Mouse (Mus musculus) skeletal muscle tissue, adult 2 months (tissue): Measurements from ENCODE around the gene Cox4i1.
A peak's percentile ranks its signal among the peaks of the same experiment; 100 is the strongest.

Experiments used
- DNase-seq: peaks from one replicate; pipeline ENCODE4 v3.0.0-alpha.2; 2012; ENCODE audit warnings: low read depth, low spot score

Gene Cox4i1

DNA sequence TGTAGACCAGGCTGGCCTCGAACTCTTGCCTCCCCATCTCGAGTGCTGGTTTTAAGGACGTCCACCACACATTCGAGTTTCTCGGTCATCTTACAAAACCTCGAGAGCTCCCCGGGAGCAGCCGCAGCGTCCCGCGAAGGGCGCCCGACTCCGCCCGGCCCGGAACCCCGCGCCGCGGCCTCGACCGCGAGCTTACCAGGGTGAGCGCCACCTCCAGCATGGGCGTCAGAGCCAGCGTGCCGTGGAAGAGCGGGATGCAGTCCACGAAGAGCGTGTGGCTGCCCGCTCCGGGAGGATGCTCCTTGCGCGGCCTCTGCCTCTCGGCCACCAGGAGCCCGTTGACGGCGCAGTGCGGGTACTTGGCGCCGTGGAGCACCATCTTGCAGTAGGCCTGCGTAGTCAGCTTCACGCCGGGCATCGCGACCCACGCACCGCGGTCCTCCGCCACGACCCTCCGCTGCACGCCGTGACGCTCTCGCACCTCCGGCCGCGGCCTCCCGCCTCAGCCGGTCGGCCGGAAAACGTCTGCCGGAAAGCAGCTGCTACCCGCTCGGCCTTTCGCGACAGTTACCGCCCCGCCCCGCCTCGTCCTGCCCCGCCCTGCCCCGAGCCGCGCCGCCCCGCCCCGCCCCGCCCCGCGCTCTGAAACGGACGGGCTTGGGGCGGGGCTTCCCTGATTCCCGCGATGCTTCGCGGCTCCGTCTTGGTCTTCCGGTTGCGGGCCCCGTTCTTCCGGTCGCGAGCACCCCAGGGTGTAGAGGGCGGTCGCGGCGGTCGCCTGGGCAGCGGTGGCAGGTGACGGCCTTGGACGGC, at the start of gene Cox4i1, which contains the start of gene Gm27021:
Gene Cox4i1, plus strand, starts transcription at position 662 of the 813 bp plus-strand sequence.
Gene Gm27021, minus strand, starts transcription at position 519 of the 813 bp plus-strand sequence.
- peak; percentile 92 for DNase-seq

DNA sequence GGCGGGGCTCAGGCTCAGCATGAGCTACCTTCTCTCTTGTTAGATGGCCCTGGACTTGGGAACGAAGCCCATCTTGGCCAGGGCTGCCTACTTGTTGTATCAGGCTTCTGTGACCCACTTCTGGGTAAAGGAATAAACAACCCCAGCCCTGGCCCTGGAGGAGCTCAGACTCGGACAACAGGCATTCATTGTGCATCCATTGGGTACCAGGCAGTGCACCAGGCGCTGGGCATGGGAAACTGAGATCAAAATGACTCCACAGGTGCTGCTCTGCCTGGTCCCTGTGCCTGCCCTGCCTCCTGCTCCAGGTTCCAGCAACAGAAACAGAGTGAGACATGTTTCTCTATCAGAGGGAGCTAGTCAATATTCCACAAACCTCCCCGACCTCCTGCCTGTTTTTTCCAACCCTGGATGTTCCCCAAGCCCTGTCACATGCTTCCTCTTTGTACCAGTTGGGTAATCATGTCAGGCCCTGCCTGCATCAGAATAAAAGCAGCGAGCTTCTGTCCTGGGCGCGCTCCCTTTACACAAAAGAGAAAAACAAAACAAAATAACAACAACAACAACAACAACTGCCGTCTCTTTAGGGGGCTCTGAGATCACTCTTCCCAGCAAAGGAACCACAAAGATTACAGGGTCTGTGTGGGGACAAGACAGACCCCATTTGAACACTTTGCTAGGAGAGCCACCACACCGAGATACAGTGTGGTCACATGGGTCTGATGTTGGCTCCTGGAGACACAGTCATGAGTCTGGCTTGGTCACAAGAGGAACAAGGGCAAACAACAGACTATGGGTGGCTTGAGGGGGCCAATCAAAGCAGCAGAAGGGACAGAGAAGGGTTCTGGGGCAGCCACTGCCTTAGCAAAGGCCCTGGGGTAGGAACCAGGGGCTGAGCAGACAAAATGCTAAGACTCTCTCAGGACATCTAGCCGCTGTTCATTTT, 48.5 kb upstream of the Cox4i1 start:
- DNase-seq: no peak

DNA sequence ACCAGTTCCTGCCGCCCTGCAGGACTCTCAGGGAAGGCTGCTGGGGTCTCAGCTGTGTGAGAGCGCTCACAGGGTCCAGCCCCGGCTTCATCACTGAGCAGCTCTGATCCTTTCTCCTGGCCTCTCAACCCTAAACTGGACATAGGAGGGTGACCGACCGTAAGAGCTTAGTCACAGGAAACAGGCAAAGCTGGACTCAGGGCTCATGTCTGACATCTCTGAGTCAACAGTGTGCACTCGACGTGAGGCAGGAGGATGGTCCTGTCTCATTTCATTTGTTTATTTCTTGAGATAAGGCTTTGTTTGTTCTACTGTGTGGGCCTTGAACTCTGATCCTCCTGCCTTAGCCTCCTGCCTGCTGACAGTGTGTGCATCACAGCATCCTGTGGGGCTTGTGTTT, 47.6 kb upstream of the Cox4i1 start:
- no peak for DNase-seq

DNA sequence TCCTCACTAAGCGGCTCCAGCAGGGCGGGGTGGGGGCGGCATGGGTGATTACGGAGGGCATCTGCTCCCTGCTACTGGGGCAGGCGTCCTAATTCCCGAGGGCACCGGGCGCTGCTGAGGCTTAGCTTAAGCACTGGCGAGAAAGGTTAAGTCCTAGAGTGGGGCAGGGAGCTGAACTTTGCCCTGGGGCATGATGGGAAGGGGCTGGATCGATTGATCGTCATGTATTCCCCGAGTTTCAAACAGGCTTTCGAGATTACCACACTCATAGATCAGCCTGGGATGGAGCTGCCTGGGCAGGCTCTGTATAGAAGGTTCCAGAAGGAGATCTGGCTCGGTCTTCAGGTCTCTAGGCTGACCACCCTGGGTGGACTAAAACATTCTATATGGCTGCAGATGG, 45.9 kb upstream of the Cox4i1 start:
- DNase-seq: no peak

DNA sequence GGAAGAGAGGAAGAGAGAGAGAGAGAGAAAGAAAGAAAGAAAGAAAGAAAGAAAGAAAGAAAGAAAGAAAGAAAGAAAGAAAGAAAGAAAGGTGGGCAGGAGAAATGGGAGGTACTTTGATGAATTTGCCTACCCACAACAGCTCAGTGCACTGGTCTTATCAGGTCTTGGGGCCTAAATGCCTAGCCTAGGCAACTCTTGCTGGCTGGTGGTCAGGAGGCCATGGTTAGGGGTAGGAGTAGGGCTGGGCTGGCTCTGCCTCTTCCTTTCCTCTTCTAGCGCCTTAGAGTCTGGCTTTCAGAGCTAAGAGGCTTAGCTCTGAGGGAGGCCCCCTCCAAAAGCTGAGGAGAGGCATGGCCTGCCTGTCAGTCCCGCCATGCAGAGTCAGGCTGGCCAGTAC, 44.4 kb upstream of the Cox4i1 start:
- DNase-seq: no peak

DNA sequence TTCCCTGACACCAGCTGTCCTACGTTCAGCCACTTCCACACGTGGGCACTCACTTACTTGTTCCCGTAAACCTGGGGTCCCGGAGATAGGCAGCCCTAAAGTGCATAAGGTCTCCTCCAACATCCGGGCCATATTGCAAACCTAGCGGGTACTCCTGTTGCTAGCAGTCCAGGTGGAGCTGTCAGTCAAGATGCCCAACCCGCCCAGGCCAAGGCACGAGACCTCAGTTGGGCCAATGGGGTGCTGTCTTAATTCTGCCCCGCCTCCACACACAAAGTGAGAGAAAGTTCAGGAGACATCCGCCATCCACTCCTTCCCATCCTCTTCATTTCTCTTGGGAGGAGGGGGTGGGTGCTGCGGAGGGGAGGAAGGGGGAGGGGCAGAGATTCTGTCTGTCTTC, 41.6 kb upstream of the Cox4i1 start:
- no peak for DNase-seq

DNA sequence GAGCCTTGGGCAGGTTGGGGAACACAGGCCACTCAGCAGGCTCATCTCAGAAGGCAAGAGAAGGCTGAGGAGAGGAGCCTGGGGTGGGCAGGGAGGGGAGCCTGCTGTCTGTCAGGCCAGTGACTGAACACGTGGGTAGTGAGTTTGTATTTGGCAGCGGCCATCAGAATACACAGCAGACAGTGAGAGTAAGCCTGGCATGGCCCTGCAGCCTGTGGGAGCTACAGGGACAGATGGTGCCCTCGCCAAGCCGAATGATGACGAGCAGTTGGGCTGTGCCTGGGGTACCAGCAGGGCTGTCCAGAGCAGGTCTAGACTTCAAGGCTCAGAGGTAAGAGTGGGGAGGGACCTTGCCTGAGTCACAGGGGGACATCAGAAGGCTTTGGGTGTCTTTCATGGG, 40.7 kb upstream of the Cox4i1 start:
- DNase-seq: no peak

DNA sequence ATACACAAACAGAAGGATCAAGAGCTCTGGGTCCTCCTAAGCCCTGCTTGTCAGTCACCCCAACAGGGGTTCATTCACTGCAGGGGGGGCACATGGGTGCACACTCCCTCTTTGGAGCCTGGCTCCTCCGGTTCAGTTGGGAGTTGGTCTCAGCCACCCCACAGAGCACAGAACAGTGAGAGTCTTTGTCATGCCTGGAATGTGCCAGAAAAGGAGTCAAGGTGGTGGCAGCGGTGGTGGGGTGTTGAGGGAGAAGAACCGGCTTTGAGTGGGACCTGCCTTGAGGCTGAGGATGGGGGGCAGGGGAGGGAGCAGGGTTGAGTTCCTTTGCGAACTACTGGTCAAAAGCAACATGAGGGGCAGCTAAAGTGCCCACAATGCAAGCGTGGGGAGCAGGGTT, 38.0 kb upstream of the Cox4i1 start:
- DNase-seq: no peak

DNA sequence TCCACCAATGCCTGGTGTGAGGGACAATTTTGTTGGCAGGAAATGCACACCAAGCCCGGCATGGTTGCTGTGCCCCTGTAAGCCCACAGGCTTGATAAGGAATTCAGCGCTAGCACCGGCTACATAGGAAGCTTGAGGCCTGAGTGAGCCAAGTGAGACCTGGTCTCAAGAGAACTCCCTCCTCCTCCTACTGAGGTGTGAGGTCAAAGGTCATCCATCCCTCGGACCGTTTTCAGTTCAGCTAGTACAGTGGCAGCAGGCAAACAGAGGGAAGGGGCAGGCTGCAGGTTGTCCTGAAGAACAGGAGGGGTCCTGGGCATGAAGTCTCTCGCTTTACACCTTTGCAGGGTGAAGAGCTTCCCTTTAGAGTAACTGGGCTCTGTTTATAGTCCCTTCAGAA, 37.2 kb upstream of the Cox4i1 start:
- DNase-seq: no peak

DNA sequence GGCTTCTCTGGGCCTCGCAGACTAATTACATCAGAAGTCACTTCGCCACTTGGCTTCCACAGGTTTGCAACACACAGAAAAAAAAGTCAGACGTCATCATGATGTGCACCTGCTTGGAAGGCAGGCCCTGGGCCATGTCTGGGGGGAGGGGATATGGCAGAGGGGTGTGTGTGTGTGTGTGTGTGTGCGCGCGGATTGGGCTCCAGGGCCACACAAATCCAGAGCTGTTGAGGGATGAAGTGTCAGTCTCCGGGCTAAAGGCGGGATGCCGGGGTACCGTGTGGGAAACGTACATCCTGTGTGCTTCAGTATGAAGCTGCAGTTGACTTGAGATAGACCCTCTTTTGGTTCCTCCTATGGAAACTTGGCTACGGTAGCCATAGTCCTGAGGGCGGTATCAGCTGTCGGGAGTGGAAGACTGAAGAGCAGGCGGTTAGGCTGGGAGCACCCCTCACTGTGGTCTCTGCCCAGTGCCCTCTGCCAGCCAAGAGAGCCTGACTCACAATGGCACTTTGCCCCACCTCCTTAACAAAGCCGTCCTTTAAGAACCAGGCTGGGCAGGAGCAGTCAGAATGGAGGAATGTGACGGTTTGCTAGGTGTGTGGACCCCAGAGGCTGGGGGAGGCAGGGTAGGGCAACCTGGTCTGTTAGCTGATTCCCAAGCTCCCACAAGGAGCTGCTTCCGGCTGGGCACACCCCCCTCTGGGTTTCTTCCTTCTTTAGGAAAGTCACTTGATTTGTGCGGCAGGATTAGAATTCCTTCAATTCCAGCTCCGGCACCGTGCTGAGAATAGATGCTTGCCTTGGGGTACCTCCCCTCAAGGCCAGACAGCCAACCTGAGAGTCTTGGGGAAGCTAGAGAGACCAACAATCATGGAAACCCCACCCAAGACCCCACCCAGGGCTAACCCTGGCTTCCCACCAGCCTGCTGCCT, 36.3 kb upstream of the Cox4i1 start:
- no peak for DNase-seq

DNA sequence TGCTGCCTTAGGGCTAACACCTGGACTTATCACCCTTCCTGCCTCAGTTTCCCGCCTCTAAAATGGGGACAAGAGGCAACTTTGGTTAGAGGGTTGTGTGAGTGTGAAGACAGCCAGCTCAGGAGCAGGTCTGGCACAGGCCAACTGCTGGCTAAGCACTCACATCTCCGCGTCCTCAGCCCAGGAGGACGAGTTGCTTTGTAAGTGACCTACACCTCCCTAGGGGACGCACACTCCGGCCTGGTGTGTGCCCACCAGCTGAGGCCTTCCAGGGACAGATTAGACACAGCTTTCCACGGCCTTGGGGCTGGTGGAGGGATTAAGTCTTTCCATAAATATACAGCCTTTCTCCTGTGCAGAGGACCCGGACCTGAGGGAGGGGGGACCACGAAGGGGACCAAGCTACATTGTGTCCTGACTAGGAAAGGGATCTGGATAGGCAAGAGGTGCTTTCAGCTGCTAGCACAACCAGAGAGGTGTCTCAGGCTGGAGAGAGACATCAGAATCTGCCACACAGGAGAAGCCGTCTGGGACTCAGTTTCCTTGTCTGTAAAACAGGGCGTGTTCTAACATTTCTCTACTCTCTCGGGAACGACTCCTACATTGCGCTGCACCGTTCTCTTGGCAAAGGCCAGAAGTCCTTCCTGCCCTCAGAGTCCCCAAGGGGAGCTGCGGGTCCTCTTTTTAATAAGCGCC, 34.9 kb upstream of the Cox4i1 start:
- DNase-seq: no peak

DNA sequence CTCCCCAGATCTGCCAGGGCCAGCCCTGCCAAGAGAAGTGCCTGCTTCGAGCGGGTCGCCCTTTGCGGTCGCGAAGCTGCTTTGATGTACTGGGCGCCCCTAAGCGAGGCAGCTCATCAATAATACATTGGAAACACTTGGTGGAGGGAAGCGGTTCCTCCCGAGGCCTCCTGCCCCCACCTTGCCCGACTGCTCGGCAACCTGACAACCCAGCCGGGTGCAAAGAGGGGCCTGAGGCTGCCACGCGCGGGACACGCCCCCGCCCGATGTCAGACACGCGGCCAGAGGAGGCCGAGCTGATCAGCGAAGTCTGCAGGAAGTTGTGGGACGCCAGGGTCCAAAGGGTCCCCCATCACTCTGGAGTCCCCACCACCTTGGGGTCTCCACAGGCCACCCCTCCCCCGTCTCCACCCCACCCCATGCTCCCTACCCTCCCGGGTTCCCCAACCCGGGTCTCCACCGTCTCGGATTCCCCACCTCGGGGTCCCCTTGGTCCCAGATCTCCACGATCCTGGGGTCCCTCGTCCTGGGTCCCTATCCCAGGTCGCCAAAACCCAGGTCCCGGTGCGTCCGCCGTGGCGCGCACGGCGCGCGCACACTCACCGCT, 34.3 kb upstream of the Cox4i1 start:
- DNase-seq: no peak

DNA sequence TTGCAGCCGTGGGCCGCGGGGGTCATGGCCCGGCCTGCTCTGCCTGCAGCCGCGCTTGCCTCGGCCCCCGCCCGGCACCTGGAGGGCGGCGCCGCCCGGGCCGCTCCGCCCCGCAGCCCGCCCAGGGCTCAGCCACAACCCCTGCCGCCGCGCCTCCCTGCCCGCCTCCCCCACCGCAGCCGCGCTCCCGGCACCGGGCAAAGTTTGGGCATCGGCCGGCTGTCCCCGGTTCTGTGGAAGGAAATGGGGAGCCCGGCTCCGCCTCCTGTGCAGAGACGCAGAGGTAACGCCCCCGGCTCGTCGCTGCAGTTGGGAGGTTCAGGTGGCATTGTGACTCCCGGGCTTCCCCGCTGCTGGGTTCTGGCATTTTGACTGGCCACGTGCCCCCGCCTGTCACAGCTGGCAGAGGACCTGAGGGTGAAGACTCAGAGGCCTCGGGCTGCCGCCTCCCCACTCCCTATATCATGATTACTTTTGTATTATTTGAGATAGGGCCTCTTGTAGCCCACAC, 33.6 kb upstream of the Cox4i1 start:
- DNase-seq: peak; percentile 34

DNA sequence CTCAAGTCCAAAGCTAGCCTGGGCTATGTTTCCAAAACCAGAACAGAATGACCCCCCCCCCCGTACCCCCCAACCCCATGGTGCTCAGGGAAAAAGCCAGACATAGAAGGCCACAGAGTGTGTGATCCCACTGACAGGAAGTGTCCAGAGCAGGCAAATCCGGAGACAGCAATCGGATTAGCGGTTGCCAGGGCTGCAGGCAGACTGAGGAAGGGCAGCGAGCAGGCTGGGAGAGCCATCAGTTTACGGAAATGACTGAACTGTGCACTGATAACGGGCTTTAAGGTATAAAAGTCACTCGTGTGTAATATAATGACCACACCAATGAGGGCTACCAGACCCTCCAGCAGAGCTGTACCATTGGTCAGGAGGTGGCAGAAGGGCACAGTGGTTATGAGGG, 26.8 kb upstream of the Cox4i1 start:
- DNase-seq: no peak

DNA sequence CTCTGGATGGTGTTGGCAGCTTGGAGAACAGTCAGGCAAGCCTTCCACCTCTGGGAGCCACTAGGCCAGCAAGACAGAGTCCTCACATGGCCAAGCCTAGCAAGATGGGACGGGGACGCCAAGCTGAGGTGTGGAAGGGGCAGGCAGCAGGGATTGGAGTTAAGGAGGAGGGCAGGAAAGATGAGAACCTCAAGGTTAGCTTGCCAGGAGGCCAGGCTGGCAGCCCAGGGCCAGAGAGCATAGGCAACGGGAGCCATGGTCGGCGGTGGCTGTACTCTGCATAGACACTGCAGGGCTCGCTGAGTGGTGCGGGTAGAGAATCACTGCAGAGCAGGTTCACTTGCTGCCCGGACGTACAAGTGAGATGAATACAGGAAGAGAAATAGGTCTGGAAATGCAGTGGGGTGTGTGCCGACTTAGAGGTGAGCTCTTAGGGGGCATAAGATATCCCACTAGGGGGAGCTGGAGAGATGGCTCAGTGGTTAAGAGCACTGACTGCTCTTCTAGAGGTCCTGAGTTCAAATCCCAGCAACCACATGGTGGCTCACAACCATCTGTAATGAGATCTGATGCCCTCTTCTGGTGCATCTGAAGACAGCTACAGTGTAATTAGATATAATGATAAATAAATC, 25.9 kb upstream of the Cox4i1 start:
- DNase-seq: peak; percentile 25

DNA sequence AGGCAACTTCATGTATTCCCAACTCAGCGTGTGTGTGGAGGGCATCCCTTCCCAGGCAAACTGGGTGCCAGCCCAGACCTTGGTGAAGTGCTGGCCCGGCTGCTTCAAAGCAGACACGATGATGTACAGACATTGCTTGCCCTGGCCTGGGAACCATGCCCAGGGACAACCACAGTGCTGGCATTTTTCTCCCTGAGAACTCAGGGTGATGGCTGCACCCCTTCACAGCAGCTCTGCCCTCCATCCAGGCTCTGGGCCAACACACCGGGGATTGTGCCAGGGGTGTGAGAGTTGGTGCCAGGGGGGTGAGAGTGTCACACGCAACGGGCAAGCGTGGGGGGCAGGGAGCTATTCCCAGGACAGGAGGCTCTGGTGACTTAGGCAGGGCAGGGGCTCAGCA, 23.4 kb upstream of the Cox4i1 start:
- no peak for DNase-seq

DNA sequence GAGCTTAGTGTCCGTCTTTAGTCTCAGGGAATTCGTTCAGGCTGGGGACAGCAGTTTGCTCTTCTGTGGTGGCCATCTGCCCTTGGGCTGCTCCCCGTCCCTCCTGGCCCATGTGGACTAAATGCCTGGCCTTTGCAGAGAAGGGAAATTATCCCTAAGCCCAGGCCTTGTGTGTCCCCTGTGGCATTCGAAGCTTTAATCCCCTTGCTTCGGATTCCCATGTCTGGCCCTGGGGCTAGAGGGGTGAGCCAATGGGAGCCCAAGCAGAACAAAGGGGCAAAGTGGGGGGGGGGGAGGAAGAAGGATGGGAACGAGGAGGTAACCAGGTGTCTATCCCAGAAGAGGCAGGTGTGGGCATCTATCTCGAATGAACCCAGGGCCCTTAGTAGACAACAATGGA, 20.5 kb upstream of the Cox4i1 start, which contains the start of gene 1190005I06Rik:
Gene 1190005I06Rik, minus strand, starts transcription at position 101 of the 400 bp plus-strand sequence.
- no peak for DNase-seq

DNA sequence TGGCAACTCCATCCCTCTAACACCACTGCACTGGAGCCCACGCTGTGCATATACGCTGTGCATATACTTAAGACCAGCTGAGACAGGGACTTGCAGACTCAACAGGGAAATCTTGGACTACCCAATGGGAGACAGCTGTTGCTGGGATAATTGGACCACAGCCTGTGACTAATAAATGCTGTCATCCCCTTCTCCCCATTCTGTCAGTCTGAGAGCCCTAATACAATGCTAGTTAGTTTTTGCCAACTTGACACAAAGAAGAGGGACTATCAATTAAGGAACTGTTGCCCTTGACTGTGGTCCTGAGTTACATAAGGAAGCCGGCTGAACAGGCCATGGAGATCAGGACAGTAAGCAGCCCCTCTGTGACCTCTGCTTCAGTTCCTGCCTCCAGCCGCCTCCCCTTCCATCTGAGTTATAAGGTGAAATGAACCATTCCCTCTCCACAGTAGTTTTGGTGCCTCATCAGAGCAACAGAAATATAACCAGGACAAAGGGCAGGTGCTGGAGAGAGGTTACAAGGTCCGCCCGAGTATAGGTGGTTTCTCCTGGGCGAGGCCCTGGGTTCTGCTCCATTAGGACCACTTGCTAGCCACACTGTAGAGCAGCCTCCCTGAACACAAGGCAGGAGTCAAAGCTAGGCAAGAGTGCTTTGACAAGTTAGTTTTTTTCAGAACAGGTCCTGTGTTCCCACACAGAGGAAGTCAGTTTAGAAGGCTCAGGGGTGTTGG, 11.5 kb upstream of the Cox4i1 start:
- no peak for DNase-seq

DNA sequence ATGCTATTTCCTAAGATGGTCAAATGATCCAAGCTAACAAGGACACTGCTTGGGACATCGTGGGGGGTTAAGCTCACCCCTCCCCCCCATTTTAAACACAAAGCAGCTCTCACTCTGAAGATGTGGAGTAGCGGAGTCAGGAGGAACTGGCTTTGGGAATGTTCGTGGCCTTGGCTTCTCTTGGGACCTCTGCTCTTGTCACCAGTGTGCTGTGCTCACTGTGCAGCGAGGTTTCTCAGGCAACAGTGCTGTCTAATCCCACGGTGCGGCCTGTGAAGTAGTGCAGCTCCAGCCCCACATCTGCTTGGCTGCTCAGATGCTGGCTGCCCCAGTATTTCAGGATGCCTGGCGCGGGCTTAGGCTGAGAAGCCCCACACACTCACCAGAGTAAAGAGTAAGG, 10.6 kb upstream of the Cox4i1 start:
- no peak for DNase-seq
